Mouse (Mus musculus): ENCODE measurements around the gene Mmp20. TPM values are rescaled to one million over a fixed set of nuclear protein-coding genes. Genes with fewer than 3 reads are reported as not detected.

The Mmp20 gene
- not detected in 2 replicates for polyA plus RNA-seq (2014; fragmentation: Nextera tagmentation; extraction: Ambion mirVana)

GRCm38 (mm10) chr9:7627931-7628330 is at the start of gene Mmp20:
Mmp20 (plus strand) TSS chr9:7628231.
- H3K9ac ChIP-seq, result no peak within 1 kb of the TSS
- H3K36me3 ChIP-seq (replicated peaks; ENCODE audit: control insufficient read depth, insufficient read depth), result no peaks in the 10 kb centered on the region
- H3K27me3 ChIP-seq (ENCODE audit: control insufficient read depth, insufficient read depth, low read length), result no peaks in the 10 kb centered on the region
- H3K4me2 ChIP-seq (replicated peaks), result no peak within 1 kb of the TSS
- H3K27ac ChIP-seq, result no peak within 1 kb of the TSS
- H3K4me3 ChIP-seq (replicated peaks; ENCODE audit: low read length), result no peak within 1 kb of the TSS
- no peaks in the 10 kb centered on the region for H3K4me1 ChIP-seq (replicated peaks; ENCODE audit: control insufficient read depth, insufficient read depth, low read length)
- H3K9me3 ChIP-seq (ENCODE audit: control insufficient read depth, low read length), result no peaks in the 10 kb centered on the region
- DNase-seq (ENCODE audit: low spot score) (no peak), ATAC-seq (ENCODE audit: low FRiP score) (no peak)

GRCm38 (mm10) chr9:7590063-7590462 is 38.0 kb upstream of the Mmp20 start:
- no peaks in the 10 kb centered on the region for H3K9me3 ChIP-seq (ENCODE audit: control insufficient read depth, low read length)
- ATAC-seq (ENCODE audit: low FRiP score), result no peak
- H3K9ac ChIP-seq, result no peak overlapping the region
- no peak overlapping the region for H3K4me3 ChIP-seq (replicated peaks; ENCODE audit: low read length)
- 85% methylated on average over 8 of the region's 8 CpGs for WGBS
- no peak overlapping the region for H3K4me2 ChIP-seq (replicated peaks)
- H3K4me1 ChIP-seq (replicated peaks; ENCODE audit: control insufficient read depth, insufficient read depth, low read length), result no peaks in the 10 kb centered on the region
- DNase-seq (ENCODE audit: low spot score), result no peak
- H3K27ac ChIP-seq, result no peak overlapping the region
- H3K36me3 ChIP-seq (replicated peaks; ENCODE audit: control insufficient read depth, insufficient read depth), result no peaks in the 10 kb centered on the region
- H3K27me3 ChIP-seq (ENCODE audit: control insufficient read depth, insufficient read depth, low read length), result no peaks in the 10 kb centered on the region

GRCm38 (mm10) chr9:7593272-7593812 is 34.7 kb upstream of the Mmp20 start:
- 94% methylated on average over 3 of the region's 3 CpGs for WGBS
- no peaks in the 10 kb centered on the region for H3K27me3 ChIP-seq (ENCODE audit: control insufficient read depth, insufficient read depth, low read length)
- no peaks in the 10 kb centered on the region for H3K4me1 ChIP-seq (replicated peaks; ENCODE audit: control insufficient read depth, insufficient read depth, low read length)
- H3K4me2 ChIP-seq (replicated peaks), result no peak overlapping the region
- no peaks in the 10 kb centered on the region for H3K9me3 ChIP-seq (ENCODE audit: control insufficient read depth, low read length)
- H3K9ac ChIP-seq, result no peak overlapping the region
- no peak overlapping the region for H3K27ac ChIP-seq
- ATAC-seq (ENCODE audit: low FRiP score) (no peak), DNase-seq (ENCODE audit: low spot score) (no peak)
- no peak overlapping the region for H3K4me3 ChIP-seq (replicated peaks; ENCODE audit: low read length)
- H3K36me3 ChIP-seq (replicated peaks; ENCODE audit: control insufficient read depth, insufficient read depth), result no peaks in the 10 kb centered on the region

GRCm38 (mm10) chr9:7594816-7595540 is 33.1 kb upstream of the Mmp20 start:
- Histone ChIP-seq H3K4me2 (replicated peaks) (peak overlapping the region; percentile 46), H3K27me3 (ENCODE audit: control insufficient read depth, insufficient read depth, low read length) (no peaks in the 10 kb centered on the region), H3K4me3 (replicated peaks; ENCODE audit: low read length) (peak overlapping the region; percentile 7; the same call in 1 of the 2 replicates), H3K9me3 (ENCODE audit: control insufficient read depth, low read length) (no peaks in the 10 kb centered on the region), H3K4me1 (replicated peaks; ENCODE audit: control insufficient read depth, insufficient read depth, low read length) (no peaks in the 10 kb centered on the region), H3K36me3 (replicated peaks; ENCODE audit: control insufficient read depth, insufficient read depth) (no peaks in the 10 kb centered on the region), H3K27ac (no peak overlapping the region), H3K9ac (peak overlapping the region; percentile 14; the same call in 1 of the 2 replicates)
- peak; percentile 89 for DNase-seq (ENCODE audit: low spot score)
- WGBS, result 10% methylated on average over 6 of the region's 6 CpGs
- peak; percentile 98 for ATAC-seq (ENCODE audit: low FRiP score)

GRCm38 (mm10) chr9:7602982-7603742 is 24.9 kb upstream of the Mmp20 start:
- H3K4me1 ChIP-seq (replicated peaks; ENCODE audit: control insufficient read depth, insufficient read depth, low read length), result no peaks in the 10 kb centered on the region
- H3K4me2 ChIP-seq (replicated peaks), result no peak overlapping the region
- peak; percentile 81 for DNase-seq (ENCODE audit: low spot score)
- H3K9me3 ChIP-seq (ENCODE audit: control insufficient read depth, low read length), result no peaks in the 10 kb centered on the region
- ATAC-seq (ENCODE audit: low FRiP score), result peak; percentile 71
- H3K9ac ChIP-seq, result no peak overlapping the region
- WGBS, result 4% methylated on average over 3 of the region's 3 CpGs
- no peaks in the 10 kb centered on the region for H3K27me3 ChIP-seq (ENCODE audit: control insufficient read depth, insufficient read depth, low read length)
- H3K36me3 ChIP-seq (replicated peaks; ENCODE audit: control insufficient read depth, insufficient read depth), result no peaks in the 10 kb centered on the region
- H3K4me3 ChIP-seq (replicated peaks; ENCODE audit: low read length), result no peak overlapping the region
- H3K27ac ChIP-seq, result no peak overlapping the region

GRCm38 (mm10) chr9:7604005-7604404 is 24.0 kb upstream of the Mmp20 start:
- H3K4me1 ChIP-seq (replicated peaks; ENCODE audit: control insufficient read depth, insufficient read depth, low read length), result no peaks in the 10 kb centered on the region
- no peak for DNase-seq (ENCODE audit: low spot score)
- H3K4me2 ChIP-seq (replicated peaks), result no peak overlapping the region
- 0 out of 2 replicates have a peak, but pooled peaks cover under 1% of the 10 kb centered on the region for H3K9me3 ChIP-seq (ENCODE audit: control insufficient read depth, low read length)
- H3K36me3 ChIP-seq (replicated peaks; ENCODE audit: control insufficient read depth, insufficient read depth), result no peaks in the 10 kb centered on the region
- no peaks in the 10 kb centered on the region for H3K27me3 ChIP-seq (ENCODE audit: control insufficient read depth, insufficient read depth, low read length)
- ATAC-seq (ENCODE audit: low FRiP score), result peak; percentile 27; the same call in 1 of the 2 replicates
- H3K9ac ChIP-seq, result no peak overlapping the region
- H3K27ac ChIP-seq, result no peak overlapping the region
- no peak overlapping the region for H3K4me3 ChIP-seq (replicated peaks; ENCODE audit: low read length)
- WGBS, result 73% methylated on average over 6 of the region's 6 CpGs

- no peaks in the 10 kb centered on the region for H3K4me1 ChIP-seq (replicated peaks; ENCODE audit: control insufficient read depth, insufficient read depth, low read length)
- no peaks in the 10 kb centered on the region for H3K27me3 ChIP-seq (ENCODE audit: control insufficient read depth, insufficient read depth, low read length)
- H3K9ac ChIP-seq, result no peak overlapping the region
- H3K4me3 ChIP-seq (replicated peaks; ENCODE audit: low read length), result no peak overlapping the region
- WGBS, result 87% methylated on average over 12 of the region's 12 CpGs
- no peak overlapping the region for H3K27ac ChIP-seq
- ATAC-seq (ENCODE audit: low FRiP score), result no peak
- no peak for DNase-seq (ENCODE audit: low spot score)
- 0 out of 2 replicates have a peak, but pooled peaks cover 7% of the 10 kb centered on the region for H3K9me3 ChIP-seq (ENCODE audit: control insufficient read depth, low read length)
- H3K36me3 ChIP-seq (replicated peaks; ENCODE audit: control insufficient read depth, insufficient read depth), result no peaks in the 10 kb centered on the region
- H3K4me2 ChIP-seq (replicated peaks), result no peak overlapping the region
Observed at GRCm38 (mm10) chr9:7605638-7606037, 22.4 kb upstream of the Mmp20 start.

GRCm38 (mm10) chr9:7622582-7622981 is 5.4 kb upstream of the Mmp20 start:
- Histone ChIP-seq H3K4me3 (replicated peaks; ENCODE audit: low read length) (no peak overlapping the region), H3K9me3 (ENCODE audit: control insufficient read depth, low read length) (no peaks in the 10 kb centered on the region), H3K27me3 (ENCODE audit: control insufficient read depth, insufficient read depth, low read length) (no peaks in the 10 kb centered on the region), H3K9ac (no peak overlapping the region), H3K4me2 (replicated peaks) (no peak overlapping the region), H3K4me1 (replicated peaks; ENCODE audit: control insufficient read depth, insufficient read depth, low read length) (no peaks in the 10 kb centered on the region), H3K27ac (no peak overlapping the region), H3K36me3 (replicated peaks; ENCODE audit: control insufficient read depth, insufficient read depth) (no peaks in the 10 kb centered on the region)
- ATAC-seq (ENCODE audit: low FRiP score) (no peak), DNase-seq (ENCODE audit: low spot score) (no peak)
- 79% methylated on average over 3 of the region's 3 CpGs for WGBS

- no peaks in the 10 kb centered on the region for H3K4me1 ChIP-seq (replicated peaks; ENCODE audit: control insufficient read depth, insufficient read depth, low read length)
- DNase-seq (ENCODE audit: low spot score) (no peak), ATAC-seq (ENCODE audit: low FRiP score) (no peak)
- no peak overlapping the region for H3K4me2 ChIP-seq (replicated peaks)
- WGBS, result 13% methylated on average over 5 of the region's 5 CpGs
- H3K27me3 ChIP-seq (ENCODE audit: control insufficient read depth, insufficient read depth, low read length), result no peaks in the 10 kb centered on the region
- H3K9me3 ChIP-seq (ENCODE audit: control insufficient read depth, low read length), result no peaks in the 10 kb centered on the region
- H3K9ac ChIP-seq, result no peak overlapping the region
- no peak overlapping the region for H3K4me3 ChIP-seq (replicated peaks; ENCODE audit: low read length)
- H3K36me3 ChIP-seq (replicated peaks; ENCODE audit: control insufficient read depth, insufficient read depth), result no peaks in the 10 kb centered on the region
- no peak overlapping the region for H3K27ac ChIP-seq
Observed at GRCm38 (mm10) chr9:7633936-7634335, 5.9 kb downstream of the Mmp20 start.
